Mouse (Mus musculus): Measurements from ENCODE around the gene Olfr123. TPM values are rescaled to one million over a fixed set of nuclear protein-coding genes. Genes with fewer than 3 reads are reported as not detected.

Gene Olfr123
- not detected for total RNA-seq (2021)
- long read RNA-seq, experiment 1: 0 reads
- long read RNA-seq, experiment 2: 0 reads

- no peak for TF ChIP-seq CTCF (IDR thresholded peaks at IDR 0.05)
- H3K4me3 ChIP-seq: no peak within 1 kb of the TSS
- intact Hi-C loops (cut with DNase I): no loop called here
These were observed at the start of gene Olfr123 for GRCm38 (mm10) chr17:37793229-37793628. Olfr123 (plus strand) TSS chr17:37793529.

GRCm38 (mm10) chr17:37768307-37768706, 25.0 kb upstream of the Olfr123 start, which contains the start of gene Olfr122:
Olfr122 (plus strand) TSS chr17:37768607.
- H3K4me3 ChIP-seq: no peak within 1 kb of the TSS

More at GRCm38 (mm10) chr17:37793229-37793628, at the start of gene Olfr123:
- no peak within 1 kb of the TSS for H3K27ac ChIP-seq
- no peak for DNase-seq (ENCODE audit: extremely low spot score in 1 of 2, low spot score in 2 of 2)

GRCm38 (mm10) chr17:37799588-37799987, 6.3 kb downstream of the Olfr123 start, which contains the start of gene Olfr124:
Olfr124 (plus strand) TSS chr17:37799888.
- Histone ChIP-seq H3K27ac (no peak within 1 kb of the TSS), H3K4me3 (no peak within 1 kb of the TSS)
- intact Hi-C loops (cut with DNase I): no loop called here
- DNase-seq (ENCODE audit: extremely low spot score in 1 of 2, low spot score in 2 of 2): no peak
- no peak for TF ChIP-seq CTCF (IDR thresholded peaks at IDR 0.05)

More at GRCm38 (mm10) chr17:37768307-37768706, 25.0 kb upstream of the Olfr123 start, which contains the start of gene Olfr122:
- TF ChIP-seq CTCF (IDR thresholded peaks at IDR 0.05): no peak
- DNase-seq (ENCODE audit: extremely low spot score in 1 of 2, low spot score in 2 of 2): no peak
- intact Hi-C loops (cut with DNase I): no loop called here
- no peak within 1 kb of the TSS for H3K27ac ChIP-seq

GRCm38 (mm10) chr17:37832649-37833048, 39.3 kb downstream of the Olfr123 start, which contains the start of gene Olfr125:
Olfr125 (plus strand) TSS chr17:37832949.
- TF ChIP-seq CTCF (IDR thresholded peaks at IDR 0.05): no peak
- DNase-seq (ENCODE audit: extremely low spot score in 1 of 2, low spot score in 2 of 2): no peak
- intact Hi-C loops (cut with DNase I): no loop called here

GRCm38 (mm10) chr17:37847183-37847582, 53.9 kb downstream of the Olfr123 start, which contains the start of gene Olfr126:
Olfr126 (plus strand) TSS chr17:37847483.
- intact Hi-C loops (cut with DNase I): no loop called here
- no peak within 1 kb of the TSS for H3K27ac ChIP-seq
- no peak for DNase-seq (ENCODE audit: extremely low spot score in 1 of 2, low spot score in 2 of 2)
- H3K4me3 ChIP-seq: no peak within 1 kb of the TSS
- no peak for TF ChIP-seq CTCF (IDR thresholded peaks at IDR 0.05)

More at GRCm38 (mm10) chr17:37832649-37833048, 39.3 kb downstream of the Olfr123 start, which contains the start of gene Olfr125:
- Histone ChIP-seq H3K4me3 (no peak within 1 kb of the TSS), H3K27ac (no peak within 1 kb of the TSS)

Other genes with a start within 250 kb of the Olfr123 start
- gene Olfr112, start 224.1 kb upstream of the Olfr123 start, total RNA-seq (2021): not detected
- gene Olfr113, start 215.9 kb upstream of the Olfr123 start, total RNA-seq (2021): not detected
- gene Olfr114, start 200.8 kb upstream of the Olfr123 start, total RNA-seq (2021): not detected
- not detected for gene Olfr115, start 166.4 kb upstream of the Olfr123 start, total RNA-seq (2021)
- not detected for gene Olfr116, start 166.3 kb upstream of the Olfr123 start, total RNA-seq (2021)
- gene Olfr117, start 129.7 kb upstream of the Olfr123 start, total RNA-seq (2021): not detected
- not detected for gene Olfr118, start 126.5 kb upstream of the Olfr123 start, total RNA-seq (2021)
- not detected for gene Olfr119, start 97.0 kb upstream of the Olfr123 start, total RNA-seq (2021)
- not detected for gene Olfr120, start 71.7 kb upstream of the Olfr123 start, total RNA-seq (2021)
- gene Olfr121, start 44.7 kb upstream of the Olfr123 start, total RNA-seq (2021): not detected
- not detected for gene Olfr122, start 24.9 kb upstream of the Olfr123 start, total RNA-seq (2021)
- not detected for gene Olfr124, start 6.4 kb downstream of the Olfr123 start, total RNA-seq (2021)
- gene Olfr125, start 39.4 kb downstream of the Olfr123 start, total RNA-seq (2021): not detected
- not detected for gene Olfr126, start 54.0 kb downstream of the Olfr123 start, total RNA-seq (2021)
- not detected for gene Olfr127, start 106.9 kb downstream of the Olfr123 start, total RNA-seq (2021)
- not detected for gene Olfr128, start 127.0 kb downstream of the Olfr123 start, total RNA-seq (2021)
- not detected for gene Olfr761, start 159.6 kb downstream of the Olfr123 start, total RNA-seq (2021)